ENCODE assay signal across 16 mouse cellular contexts in genomic region chr13:20474600-20474999, GRCm38 (mm10).
DNase-seq lines count a peak whose midpoint lies in the region; ATAC-seq lines count a peak whose summit lies in the region.
"Had no signal": no experiment of that assay in that cellular context is flagged by ENCODE, and none has a peak within 500 bp of the region (broad histone marks: within the 10 kb centered on the region; RNA-seq: fewer than 3 reads in every experiment).

No protein-coding gene starts in this region.

- H3K27me3 ChIP-seq in hindbrain, embryonic 11.5 days (ENCODE audit: control insufficient read depth, insufficient read depth, low read length) = no peaks in the 10 kb centered on the region
- H3K27me3 ChIP-seq in midbrain, embryonic 14.5 days (ENCODE audit: control insufficient read depth, insufficient read depth, low read length) = no peaks in the 10 kb centered on the region
- H3K27me3 ChIP-seq: liver, embryonic 15.5 days; Patski had no signal

- no peaks in the 10 kb centered on the region for H3K9me3 ChIP-seq in hindbrain, embryonic 11.5 days (ENCODE audit: control insufficient read depth, low read length)
- H3K9me3 ChIP-seq in midbrain, embryonic 14.5 days (ENCODE audit: control insufficient read depth, low read length) = no peaks in the 10 kb centered on the region
- H3K9me3 ChIP-seq: liver, embryonic 15.5 days had no signal

- WGBS in hindbrain, embryonic 11.5 days = 95% methylated on average over 4 of the region's 4 CpGs
- 81% methylated on average over 4 of the region's 4 CpGs for WGBS in midbrain, embryonic 14.5 days

- H3K4me1 ChIP-seq in hindbrain, embryonic 11.5 days (replicated peaks; ENCODE audit: control insufficient read depth, insufficient read depth, low read length) = no peaks in the 10 kb centered on the region
- peaks cover 34% of the 10 kb centered on the region for H3K4me1 ChIP-seq in midbrain, embryonic 14.5 days (ENCODE audit: control insufficient read depth, insufficient read depth, low read length)
- H3K4me1 ChIP-seq: liver, embryonic 15.5 days had no signal

- no peak overlapping the region for H3K9ac ChIP-seq in hindbrain, embryonic 11.5 days (ENCODE audit: low read depth, low read length)
- H3K9ac ChIP-seq in midbrain, embryonic 14.5 days (replicated peaks; ENCODE audit: low read length) = peak overlapping the region; percentile 59
- H3K9ac ChIP-seq: liver, embryonic 15.5 days had no signal

- peak overlapping the region; percentile 27 for H3K4me3 ChIP-seq in hindbrain, embryonic 11.5 days (ENCODE audit: low read depth, low read length)
- H3K4me3 ChIP-seq in midbrain, embryonic 14.5 days (replicated peaks; ENCODE audit: low read depth, low read length) = peak overlapping the region; percentile 49
- H3K4me3 ChIP-seq: liver, embryonic 15.5 days; myocyte had no signal

- ATAC-seq in hindbrain, embryonic 11.5 days (ENCODE audit: low FRiP score) = no peak
- ATAC-seq in midbrain, embryonic 14.5 days (ENCODE audit: low FRiP score, low TSS enrichment) = no peak
- ATAC-seq: Patski had no signal

- no peak overlapping the region for H3K27ac ChIP-seq in hindbrain, embryonic 11.5 days (ENCODE audit: low read depth, low read length)
- 0 out of 2 replicates have a peak overlapping the region, but pooled peaks have one; percentile 85 for H3K27ac ChIP-seq in midbrain, embryonic 14.5 days (replicated peaks; ENCODE audit: low read depth, low read length)
- H3K27ac ChIP-seq: liver, embryonic 15.5 days had no signal

- H3K4me2 ChIP-seq in hindbrain, embryonic 11.5 days (replicated peaks; ENCODE audit: low read depth, low read length) = peak overlapping the region; percentile 35
- peak overlapping the region; percentile 70 for H3K4me2 ChIP-seq in midbrain, embryonic 14.5 days (ENCODE audit: low read length)
- H3K4me2 ChIP-seq: liver, embryonic 15.5 days had no signal

- DNase-seq in cerebellum, adult 18-20 months = peak; percentile 21 to 37
- DNase-seq in cerebellum, adult 11-12 months = no peak
- peak; percentile 40 for DNase-seq in brain, adult 2 months (ENCODE audit: low read depth, low spot score)
- no peak for DNase-seq in hindbrain, embryonic 11.5 days (ENCODE audit: low spot score)
- DNase-seq in midbrain, embryonic 14.5 days = peak; percentile 8
- DNase-seq in frontal cortex, adult 2 months (ENCODE audit: extremely low spot score in 1 of 2, low spot score in 1 of 2) = no peak
- no peak for DNase-seq in liver
- no peak for DNase-seq in left cerebral cortex, adult 18-20 months (ENCODE audit: low spot score in 2 of 2)
- DNase-seq: adrenal gland, adult 2 months; heart, adult 18-20 months; heart, postnatal 4 days; left cerebral cortex, postnatal 4 days; lung, postnatal 36 days had no signal

- no peaks in the 10 kb centered on the region for H3K36me3 ChIP-seq in hindbrain, embryonic 11.5 days (ENCODE audit: control insufficient read depth, insufficient read depth, low read length)
- no peaks in the 10 kb centered on the region for H3K36me3 ChIP-seq in midbrain, embryonic 14.5 days (ENCODE audit: control insufficient read depth, insufficient read depth, low read length)
- H3K36me3 ChIP-seq: liver, embryonic 15.5 days had no signal

Comparison
In these comparisons a context has a peak if more than half of its experiments do, and no peak if none do; other contexts are left out.
1. DNase-seq: peak in cerebellum, adult 18-20 months (2 of 2), brain, adult 2 months (single experiment) and midbrain, embryonic 14.5 days (single experiment); none in cerebellum, adult 11-12 months (single experiment), hindbrain, embryonic 11.5 days (single experiment), frontal cortex, adult 2 months (0 of 2), liver (single experiment) and left cerebral cortex, adult 18-20 months (0 of 2).